Mouse (Mus musculus): ENCODE measurements around the gene Ell3.

GRCm38 (mm10) chr2:121423166-121423565 lies 20.9 kb downstream of the Ell3 start:
- no peak for TF ChIP-seq NRF1 (IDR thresholded peaks at IDR 0.05; ENCODE audit: insufficient read depth, low read depth, low read length, poor library complexity, severe bottlenecking)
- TF ChIP-seq POLR2A (IDR thresholded peaks at IDR 0.05; ENCODE audit: control insufficient read depth in 1 of 2, insufficient read depth in 1 of 2, low read depth in 1 of 2, low read length in 2 of 2, poor library complexity in 1 of 2): no peak
- no peak for TF ChIP-seq TCF12 (IDR thresholded peaks at IDR 0.05; ENCODE audit: low read depth, low read length)

All from MEL (cell line).